Mouse (Mus musculus): ENCODE measurements around the gene Vmn2r36. TPM values are rescaled to one million over a fixed set of nuclear protein-coding genes. Genes with fewer than 3 reads are reported as not detected.

Vmn2r36 gene
- not detected for polyA plus RNA-seq (2014; fragmentation: Illumina TruSeq; extraction: RNeasy Lipid Tissue Mini Kit (QIAGEN cat#74804); ENCODE audit: low read depth, low replicate concordance)

GRCm38 (mm10) chr7:7902395-7902794 lies at the start of gene Vmn2r36:
Vmn2r36 (minus strand) TSS chr7:7902495.

Other genes with a start within 250 kb of the Vmn2r36 start
- not detected for gene Vmn2r34, start 213.0 kb downstream of the Vmn2r36 start, polyA plus RNA-seq (2014; fragmentation: Illumina TruSeq; extraction: RNeasy Lipid Tissue Mini Kit (QIAGEN cat#74804); ENCODE audit: low read depth, low replicate concordance)
- not detected for gene Vmn2r35, start 82.6 kb downstream of the Vmn2r36 start, polyA plus RNA-seq (2014; fragmentation: Illumina TruSeq; extraction: RNeasy Lipid Tissue Mini Kit (QIAGEN cat#74804); ENCODE audit: low read depth, low replicate concordance)